ENCODE assay signal across 20 mouse cellular contexts in the genomic region with DNA sequence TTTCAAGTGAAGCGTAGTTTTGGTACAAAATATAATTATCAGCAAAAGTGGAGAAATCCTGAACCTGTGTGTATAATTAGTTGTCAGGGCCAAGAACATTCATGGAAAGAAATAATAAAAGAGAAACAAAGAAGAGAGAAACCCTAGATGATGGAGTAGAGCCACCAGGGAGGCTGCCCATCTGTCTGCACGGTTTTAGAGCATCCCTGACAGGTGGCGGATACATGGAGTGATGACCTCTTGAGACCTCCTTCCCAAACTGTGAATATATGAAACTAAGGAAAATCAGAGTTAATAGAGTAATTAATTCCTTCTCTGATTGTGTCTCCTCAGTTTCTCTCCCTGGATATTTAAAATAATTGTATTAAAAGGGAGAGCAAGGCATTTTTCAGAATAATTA.
DNase-seq lines count a peak whose midpoint lies in the region; ATAC-seq lines count a peak whose summit lies in the region.
"Had no signal": no experiment of that assay in that cellular context is flagged by ENCODE, and none has a peak within 500 bp of the region (broad histone marks: within the 10 kb centered on the region; RNA-seq: fewer than 3 reads in every experiment).

No protein-coding gene starts in this region.

- H3K4me1 ChIP-seq in midbrain, embryonic 14.5 days (ENCODE audit: control insufficient read depth, insufficient read depth, low read length) = no peaks in the 10 kb centered on the region
- H3K4me1 ChIP-seq in midbrain, embryonic 11.5 days (ENCODE audit: control insufficient read depth, insufficient read depth, low read length) = no peaks in the 10 kb centered on the region
- no peaks in the 10 kb centered on the region for H3K4me1 ChIP-seq in forebrain, embryonic 16.5 days (replicated peaks; ENCODE audit: control insufficient read depth, insufficient read depth, low read length)
- H3K4me1 ChIP-seq: embryonic facial prominence, embryonic 12.5 days; forebrain, embryonic 12.5 days; heart, embryonic 13.5 days; hindbrain, embryonic 15.5 days; kidney, embryonic 15.5 days had no signal

- no peak overlapping the region for H3K27ac ChIP-seq in midbrain, embryonic 14.5 days (replicated peaks; ENCODE audit: low read depth, low read length)
- no peak overlapping the region for H3K27ac ChIP-seq in midbrain, embryonic 11.5 days (ENCODE audit: low read depth, low read length)
- no peak overlapping the region for H3K27ac ChIP-seq in forebrain, embryonic 16.5 days (ENCODE audit: low read length)
- H3K27ac ChIP-seq: embryonic facial prominence, embryonic 12.5 days; forebrain, embryonic 12.5 days; heart, embryonic 13.5 days; hindbrain, embryonic 15.5 days; kidney, embryonic 15.5 days had no signal

- ATAC-seq in midbrain, embryonic 14.5 days (ENCODE audit: low FRiP score, low TSS enrichment) = no peak
- ATAC-seq in midbrain, embryonic 11.5 days (ENCODE audit: low FRiP score) = no peak
- no peak for ATAC-seq in forebrain, embryonic 16.5 days
- ATAC-seq: activated CD4-positive, CD25-positive, alpha-beta regulatory T cell, adult 4 months; forebrain, postnatal 0 days; intestine, embryonic 16.5 days; Patski had no signal

- no peaks in the 10 kb centered on the region for H3K9me3 ChIP-seq in midbrain, embryonic 14.5 days (ENCODE audit: control insufficient read depth, low read length)
- H3K9me3 ChIP-seq in midbrain, embryonic 11.5 days (ENCODE audit: control insufficient read depth, low read length) = no peaks in the 10 kb centered on the region
- no peaks in the 10 kb centered on the region for H3K9me3 ChIP-seq in forebrain, embryonic 16.5 days (ENCODE audit: control insufficient read depth, low read length)
- H3K9me3 ChIP-seq: embryonic facial prominence, embryonic 12.5 days; forebrain, embryonic 12.5 days; heart, embryonic 13.5 days; hindbrain, embryonic 15.5 days; kidney, embryonic 15.5 days had no signal

- H3K4me3 ChIP-seq in midbrain, embryonic 14.5 days (replicated peaks; ENCODE audit: low read depth, low read length) = no peak overlapping the region
- H3K4me3 ChIP-seq in midbrain, embryonic 11.5 days (ENCODE audit: low read depth, low read length) = no peak overlapping the region
- no peak overlapping the region for H3K4me3 ChIP-seq in forebrain, embryonic 16.5 days (replicated peaks; ENCODE audit: low read length)
- H3K4me3 ChIP-seq: embryonic facial prominence, embryonic 12.5 days; forebrain, embryonic 12.5 days; heart, embryonic 13.5 days; hindbrain, embryonic 15.5 days; kidney, embryonic 15.5 days had no signal

- no peaks in the 10 kb centered on the region for H3K36me3 ChIP-seq in midbrain, embryonic 14.5 days (ENCODE audit: control insufficient read depth, insufficient read depth, low read length)
- no peaks in the 10 kb centered on the region for H3K36me3 ChIP-seq in midbrain, embryonic 11.5 days (ENCODE audit: control insufficient read depth, insufficient read depth, low read length)
- no peaks in the 10 kb centered on the region for H3K36me3 ChIP-seq in forebrain, embryonic 16.5 days (ENCODE audit: control insufficient read depth, insufficient read depth)
- H3K36me3 ChIP-seq: embryonic facial prominence, embryonic 12.5 days; forebrain, embryonic 12.5 days; heart, embryonic 13.5 days; hindbrain, embryonic 15.5 days; kidney, embryonic 15.5 days had no signal

- peak; percentile 31 for DNase-seq in midbrain, embryonic 14.5 days
- DNase-seq in midbrain, embryonic 11.5 days (ENCODE audit: low spot score, missing footprints) = no peak
- DNase-seq in cerebellum, adult 18-20 months = peak; percentile 52 to 63
- DNase-seq in cerebellum, adult 9-11 months = peak; percentile 55
- no peak for DNase-seq in adrenal gland, adult 8-10 months
- no peak for DNase-seq in gastrocnemius, postnatal 10 days
- no peak for DNase-seq in frontal cortex, postnatal 10 days (ENCODE audit: low spot score in 2 of 2)
- DNase-seq: adrenal gland, postnatal 25 days; forebrain, postnatal 0 days; heart, postnatal 36 days; kidney, adult 2 months had no signal

- H3K9ac ChIP-seq in midbrain, embryonic 14.5 days (replicated peaks; ENCODE audit: low read length) = no peak overlapping the region
- no peak overlapping the region for H3K9ac ChIP-seq in midbrain, embryonic 11.5 days (ENCODE audit: low read length)
- H3K9ac ChIP-seq in forebrain, embryonic 16.5 days (replicated peaks; ENCODE audit: low read depth, low read length) = no peak overlapping the region
- H3K9ac ChIP-seq: embryonic facial prominence, embryonic 12.5 days; forebrain, embryonic 12.5 days; forebrain, postnatal 0 days; heart, embryonic 13.5 days; hindbrain, embryonic 15.5 days; kidney, embryonic 15.5 days had no signal

- no peaks in the 10 kb centered on the region for H3K27me3 ChIP-seq in midbrain, embryonic 14.5 days (ENCODE audit: control insufficient read depth, insufficient read depth, low read length)
- H3K27me3 ChIP-seq in midbrain, embryonic 11.5 days (ENCODE audit: control insufficient read depth, insufficient read depth, low read length) = no peaks in the 10 kb centered on the region
- H3K27me3 ChIP-seq in forebrain, embryonic 16.5 days (replicated peaks; ENCODE audit: control insufficient read depth, insufficient read depth, low read length) = no peaks in the 10 kb centered on the region
- H3K27me3 ChIP-seq: embryonic facial prominence, embryonic 12.5 days; forebrain, embryonic 12.5 days; heart, embryonic 13.5 days; hindbrain, embryonic 15.5 days; kidney, embryonic 15.5 days; Patski had no signal

- no peak overlapping the region for H3K4me2 ChIP-seq in midbrain, embryonic 14.5 days (ENCODE audit: low read length)
- H3K4me2 ChIP-seq in midbrain, embryonic 11.5 days = no peak overlapping the region
- no peak overlapping the region for H3K4me2 ChIP-seq in forebrain, embryonic 16.5 days (ENCODE audit: low read length)
- H3K4me2 ChIP-seq: embryonic facial prominence, embryonic 12.5 days; forebrain, embryonic 12.5 days; heart, embryonic 13.5 days; hindbrain, embryonic 15.5 days; kidney, embryonic 15.5 days had no signal

- 69% methylated on average over 3 of the region's 3 CpGs for WGBS in midbrain, embryonic 14.5 days
- WGBS in midbrain, embryonic 11.5 days = 87% methylated on average over 3 of the region's 3 CpGs
- 50% methylated on average over 3 of the region's 3 CpGs for WGBS in forebrain, embryonic 16.5 days

Comparison
In these comparisons a context has a peak if more than half of its experiments do, and no peak if none do; other contexts are left out.
1. DNase-seq: peak in midbrain, embryonic 14.5 days (single experiment), cerebellum, adult 18-20 months (2 of 2) and cerebellum, adult 9-11 months (single experiment); none in midbrain, embryonic 11.5 days (single experiment), adrenal gland, adult 8-10 months (single experiment), gastrocnemius, postnatal 10 days (single experiment) and frontal cortex, postnatal 10 days (0 of 2).